Comparison of ENCODE assay signal across 8 mouse cellular contexts in genomic region chr5:103999738-104000137, GRCm38 (mm10). TPM values are rescaled to one million over a fixed set of nuclear protein-coding genes. Genes with fewer than 3 reads are reported as not detected.
DNase-seq lines count a peak whose midpoint lies in the region; ATAC-seq and TF ChIP-seq lines count a peak whose summit lies in the region.

No protein-coding gene starts in this region.

- H3K27ac ChIP-seq in kidney, embryonic 14.5 days (ENCODE audit: low read depth, low read length) = no peak overlapping the region
- H3K27ac ChIP-seq in liver, adult 2 months (replicated peaks; ENCODE audit: insufficient read depth, low read depth, low read length) = peak overlapping the region; percentile 71

- no peak overlapping the region for H3K4me3 ChIP-seq in kidney, embryonic 14.5 days (ENCODE audit: low read length)
- 0 out of 2 replicates have a peak overlapping the region, but pooled peaks have one; percentile 17 for H3K4me3 ChIP-seq in liver, adult 2 months (ENCODE audit: insufficient read depth, low read depth, low read length)

- peak; percentile 93 for TF ChIP-seq CTCF in liver, adult 2 months (IDR thresholded peaks at IDR 0.05; ENCODE audit: low read depth, low read length)

- H3K36me3 ChIP-seq in kidney, embryonic 14.5 days (ENCODE audit: control insufficient read depth, insufficient read depth, low read length) = no peaks in the 10 kb centered on the region
- H3K36me3 ChIP-seq in liver, adult 2 months (ENCODE audit: control insufficient read depth, insufficient read depth, low read length) = peaks cover 21% of the 10 kb centered on the region

- no peak overlapping the region for H3K9ac ChIP-seq in kidney, embryonic 14.5 days (ENCODE audit: low read depth, low read length)
- H3K9ac ChIP-seq in liver, adult 2 months (ENCODE audit: low read depth, low read length) = peak overlapping the region; percentile 75

- no peaks in the 10 kb centered on the region for H3K79me2 ChIP-seq in liver, adult 2 months (ENCODE audit: control insufficient read depth, insufficient read depth, low read length)

- ATAC-seq in kidney, embryonic 14.5 days (ENCODE audit: low FRiP score, low TSS enrichment) = 0 out of 2 replicates have a peak, but pooled peaks have one; percentile 55
- ATAC-seq in neutrophil, adult 5-6 weeks (ENCODE audit: extremely low read depth, insufficient number of reproducible peaks, low FRiP score, poor library complexity, severe bottlenecking) = peak; percentile 84; the same call in 1 of the 2 replicates

- peak; percentile 70 for DNase-seq in CD4-positive helper T cell, adult 2 months (ENCODE audit: low read depth, low spot score)
- DNase-seq in adrenal gland, adult 18-20 months (ENCODE audit: low spot score in 2 of 2) = peak; percentile 84 to 89
- peak; percentile 86 for DNase-seq in embryo, embryonic 10.5 days (ENCODE audit: low spot score)
- peak; percentile 44 for DNase-seq in gastrocnemius, postnatal 25 days
- peak; percentile 70 for DNase-seq in liver, adult 2 months (ENCODE audit: extremely low read depth, low read depth, low spot score)
- peak; percentile 53 for DNase-seq in testis, postnatal 14 days (ENCODE audit: low spot score)

- whole genome bisulfite sequencing in kidney, embryonic 14.5 days = 8% methylated on average over 5 of the region's 5 CpGs
- WGBS in liver, adult 2 months = 4% methylated on average over 5 of the region's 5 CpGs

- TF ChIP-seq POLR2A in liver, adult 2 months (IDR thresholded peaks at IDR 0.05; ENCODE audit: extremely low read depth, insufficient read depth, low read length) = no peak

- no peaks in the 10 kb centered on the region for H3K4me1 ChIP-seq in kidney, embryonic 14.5 days (ENCODE audit: control insufficient read depth, insufficient read depth, low read length)
- H3K4me1 ChIP-seq in liver, adult 2 months (ENCODE audit: control insufficient read depth, insufficient read depth, low read length) = peaks cover 6% of the 10 kb centered on the region; the same call in 1 of the 2 replicates

- no peaks in the 10 kb centered on the region for H3K27me3 ChIP-seq in kidney, embryonic 14.5 days (ENCODE audit: control insufficient read depth, insufficient read depth, low read length)
- no peaks in the 10 kb centered on the region for H3K27me3 ChIP-seq in liver, adult 2 months (ENCODE audit: control insufficient read depth, insufficient read depth, low read length)

- H3K9me3 ChIP-seq in kidney, embryonic 14.5 days (ENCODE audit: control insufficient read depth, low read length) = no peaks in the 10 kb centered on the region

- no peak overlapping the region for H3K4me2 ChIP-seq in kidney, embryonic 14.5 days (replicated peaks; ENCODE audit: low read depth, low read length)

RNA-seq across cellular contexts. Expression of gene Hsd17b11, which starts 22.0 kb away (rescaled TPM):
- total RNA-seq in adrenal gland, adult 18-20 months (2021) = 10 to 100 TPM; 61.8 to 73.0 TPM
- 1 to 10 TPM; 7.8 to 8.3 TPM for total RNA-seq in gastrocnemius, postnatal 25 days (2021)
- polyA plus RNA-seq in kidney, embryonic 14.5 days (2014; fragmentation: Nextera tagmentation; extraction: Ambion mirVana) = 7.3 and 7.9 TPM in 2 replicates
- total RNA-seq in liver, adult 2 months (2014; rRNA removed) = 119 and 154 TPM in 2 replicates
- polyA plus RNA-seq in liver, adult 2 months (2012; rRNA removed) = 72.7 and 78.8 TPM in 2 replicates
- total RNA-seq in neutrophil, adult 5-6 weeks (2017) = 90.4 and 105 TPM in 2 replicates

RNA-seq across cellular contexts. Expression of gene Hsd17b13, which starts 22.5 kb away (rescaled TPM):
- not detected for total RNA-seq in adrenal gland, adult 18-20 months (2021)
- not detected for total RNA-seq in gastrocnemius, postnatal 25 days (2021)
- 0.23 TPM in 1 of 2 replicates, not detected in the other for polyA plus RNA-seq in kidney, embryonic 14.5 days (2014; fragmentation: Nextera tagmentation; extraction: Ambion mirVana)
- 252 and 339 TPM in 2 replicates for total RNA-seq in liver, adult 2 months (2014; rRNA removed)
- 179 and 226 TPM in 2 replicates for polyA plus RNA-seq in liver, adult 2 months (2012; rRNA removed)
- 0.35 and 0.74 TPM in 2 replicates for total RNA-seq in neutrophil, adult 5-6 weeks (2017)

RNA-seq across cellular contexts. Expression of gene Nudt9, which starts 46.4 kb away (rescaled TPM):
- 10 to 100 TPM; 56.9 to 61.9 TPM for total RNA-seq in adrenal gland, adult 18-20 months (2021)
- 10 to 100 TPM; 50.4 to 55.4 TPM for total RNA-seq in gastrocnemius, postnatal 25 days (2021)
- polyA plus RNA-seq in kidney, embryonic 14.5 days (2014; fragmentation: Nextera tagmentation; extraction: Ambion mirVana) = 57.5 and 58.1 TPM in 2 replicates
- 36.6 and 40.3 TPM in 2 replicates for total RNA-seq in liver, adult 2 months (2014; rRNA removed)
- polyA plus RNA-seq in liver, adult 2 months (2012; rRNA removed) = 39.7 and 48.5 TPM in 2 replicates
- 29.7 and 32.3 TPM in 2 replicates for total RNA-seq in neutrophil, adult 5-6 weeks (2017)

Comparison
In these comparisons a context has a peak if more than half of its experiments do, and no peak if none do; other contexts are left out.
1. RNA of gene Hsd17b13, which starts 22.5 kb away (total RNA-seq): 252 to 339 TPM in liver, adult 2 months; 0.35 to 0.74 TPM in neutrophil, adult 5-6 weeks, not detected in gastrocnemius, postnatal 25 days and not detected in adrenal gland, adult 18-20 months; every median in the first group is over 100 times any median in the second.
2. Peak in every context shown above with its lines, with median percentiles within 50 percentile points of each other: DNase-seq.